Mouse (Mus musculus): ENCODE results near the gene BC024978.

DNA sequence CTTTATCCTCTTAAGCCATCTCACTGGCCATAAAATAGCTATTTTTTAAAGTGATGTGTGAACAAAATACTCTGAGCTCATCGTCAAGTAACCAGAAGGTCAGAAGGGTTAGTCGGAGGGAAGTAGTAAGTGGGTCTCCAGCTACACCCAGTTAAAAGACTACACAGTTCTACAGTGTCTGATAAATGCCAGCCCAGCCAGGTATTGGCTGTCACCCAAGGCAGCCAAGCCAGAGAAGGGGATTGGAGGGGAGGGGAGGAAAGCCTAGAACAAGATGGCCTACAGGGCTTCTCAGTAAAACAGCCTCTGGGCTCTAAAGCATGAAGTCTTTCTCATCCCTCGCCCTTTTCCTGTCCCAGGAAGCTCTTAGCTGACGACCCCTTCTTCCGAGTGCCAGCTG is 54.3 kb downstream of the BC024978 start:
- TF ChIP-seq TAL1 (conservative IDR thresholded peaks at IDR 0.05; ENCODE audit: low read depth, low read length) (no peak), CTCF (IDR thresholded peaks at IDR 0.05; ENCODE audit: low read depth, low read length) (no peak), GATA1 (IDR thresholded peaks at IDR 0.05; ENCODE audit: borderline replicate concordance, low read length) (no peak)

Data from G1E (cell line).